Mouse (Mus musculus) kidney, embryonic 15.5 days (tissue): ENCODE results near the gene Acsl6. TPM values are rescaled to one million over a fixed set of nuclear protein-coding genes. Genes with fewer than 3 reads are reported as not detected.

ENCODE experiments used
- ATAC-seq: fragments of 200-750 bp; cut with Nextera tagmentation; replicated peaks from 2 replicates; pipeline ENCODE4 v1.8.0; 2017; ENCODE audit warnings: moderate TSS enrichment; ENCODE audit not compliant: low FRiP score
- H3K27ac ChIP-seq: fragments of 300-500 bp; sonication (generic); 2 replicates; pipeline ENCODE4 v1.5.1; 2015; ENCODE audit warnings: mild to moderate bottlenecking, inconsistent platforms
- H3K27me3 ChIP-seq: fragments of 300-500 bp; sonication (generic); 2 replicates; pipeline ENCODE4 v1.6.1; 2015; ENCODE audit warnings: inconsistent platforms
- H3K36me3 ChIP-seq: fragments of 300-500 bp; sonication (generic); 2 replicates; pipeline ENCODE4 v1.6.1; 2015; ENCODE audit warnings: inconsistent platforms
- H3K4me1 ChIP-seq: fragments of 300-500 bp; sonication (generic); 2 replicates; pipeline ENCODE4 v1.6.1; 2015; ENCODE audit warnings: inconsistent platforms
- H3K4me2 ChIP-seq: fragments of 300-500 bp; sonication (generic); 2 replicates; pipeline ENCODE4 v1.6.1; 2015; ENCODE audit warnings: moderate library complexity, mild to moderate bottlenecking, inconsistent platforms
- H3K4me3 ChIP-seq: fragments of 300-500 bp; sonication (generic); replicated peaks from 2 replicates; pipeline ENCODE4 v1.5.1; 2015; ENCODE audit warnings: mild to moderate bottlenecking, inconsistent platforms
- H3K9ac ChIP-seq: fragments of 300-500 bp; sonication (generic); 2 replicates; pipeline ENCODE4 v1.6.1; 2015; ENCODE audit warnings: mild to moderate bottlenecking, inconsistent platforms
- H3K9me3 ChIP-seq: fragments of 300-500 bp; sonication (generic); replicated peaks from 2 replicates; pipeline ENCODE4 v1.6.1; 2016; ENCODE audit warnings: inconsistent platforms
- WGBS: fragments of 180-500 bp; shearing (Covaris S2); methylation state at CpG from one replicate; pipeline ENCODE4 v1.1.7; 2015; ENCODE audit warnings: mixed read lengths; 5-methylcytosine and 5-hydroxymethylcytosine counted together
- polyA plus RNA-seq: library from polyadenylated mRNA; unstranded; fragments of >200 nt; fragmentation: Nextera tagmentation; extraction: Ambion mirVana; gene quantifications from 2 replicates; pipeline ENCODE4 v1.2.1, GENCODE M21; 2015

The Acsl6 gene
- polyA plus RNA-seq, 1 experiment from 2014 or later: 0.70 TPM

GRCm38 (mm10) chr11:54406930-54407546, 103.4 kb downstream of the Acsl6 start:
- Histone ChIP-seq H3K27me3 (no peaks in the 10 kb centered on the region), H3K9me3 (no peaks in the 10 kb centered on the region), H3K4me3 (no peak overlapping the region), H3K27ac (no peak overlapping the region), H3K36me3 (no peaks in the 10 kb centered on the region), H3K9ac (no peak overlapping the region), H3K4me2 (no peak overlapping the region), H3K4me1 (no peaks in the 10 kb centered on the region)
- WGBS: 88% methylated on average over 4 of the region's 4 CpGs
- ATAC-seq: no peak

- Histone ChIP-seq H3K9ac (no peak overlapping the region), H3K4me2 (no peak overlapping the region), H3K27ac (no peak overlapping the region), H3K4me3 (no peak overlapping the region), H3K36me3 (no peaks in the 10 kb centered on the region), H3K4me1 (0 out of 2 replicates have a peak, but pooled peaks cover 6% of the 10 kb centered on the region), H3K27me3 (no peaks in the 10 kb centered on the region), H3K9me3 (no peaks in the 10 kb centered on the region)
- ATAC-seq: no peak
These were observed 107.0 kb downstream of the Acsl6 start for GRCm38 (mm10) chr11:54410612-54411011.

GRCm38 (mm10) chr11:54413017-54413416, 109.4 kb downstream of the Acsl6 start:
- H3K9me3 ChIP-seq: no peaks in the 10 kb centered on the region
- H3K27me3 ChIP-seq: no peaks in the 10 kb centered on the region
- H3K27ac ChIP-seq: no peak overlapping the region
- H3K4me3 ChIP-seq: no peak overlapping the region
- 48% methylated on average over 6 of the region's 6 CpGs for WGBS
- no peak overlapping the region for H3K4me2 ChIP-seq
- no peak overlapping the region for H3K9ac ChIP-seq
- ATAC-seq: no peak
- H3K36me3 ChIP-seq: no peaks in the 10 kb centered on the region
- H3K4me1 ChIP-seq: 0 out of 2 replicates have a peak, but pooled peaks cover 6% of the 10 kb centered on the region

Other genes with a start within 250 kb of the Acsl6 start
- gene Pdlim4, start 234.8 kb upstream of the Acsl6 start, polyA plus RNA-seq: 47.1 and 53.2 TPM in 2 replicates
- gene P4ha2, start 203.7 kb upstream of the Acsl6 start, polyA plus RNA-seq: 36.6 and 44.5 TPM in 2 replicates
- not detected in 2 replicates for gene Csf2, start 54.1 kb upstream of the Acsl6 start, polyA plus RNA-seq
- not detected in 2 replicates for gene Il3, start 36.5 kb upstream of the Acsl6 start, polyA plus RNA-seq
- not detected in 2 replicates for gene Meikin, start 66.9 kb downstream of the Acsl6 start, polyA plus RNA-seq
- 9.5 and 9.8 TPM in 2 replicates for gene Fnip1, start 134.4 kb downstream of the Acsl6 start, polyA plus RNA-seq
- gene Rapgef6, start 219.0 kb downstream of the Acsl6 start, polyA plus RNA-seq: 34.2 and 34.7 TPM in 2 replicates